Mouse (Mus musculus): Measurements from ENCODE around the gene Slc39a9. TPM values are rescaled to one million over a fixed set of nuclear protein-coding genes. Genes with fewer than 3 reads are reported as not detected.

Gene Slc39a9
- polyA plus RNA-seq, 1 experiment from 2014 or later: 24.2 TPM

- Histone ChIP-seq H3K4me1 (0 out of 2 replicates have a peak, but pooled peaks cover 3% of the 10 kb centered on the region), H3K36me3 (no peaks in the 10 kb centered on the region), H3K4me3 (no peak overlapping the region), H3K4me2 (no peak overlapping the region), H3K27ac (no peak overlapping the region), H3K9me3 (no peaks in the 10 kb centered on the region), H3K27me3 (no peaks in the 10 kb centered on the region; the same call in 1 of the 2 replicates), H3K9ac (no peak overlapping the region)
- ATAC-seq (ENCODE audit: insufficient number of reproducible peaks, insufficient read depth, low FRiP score, low TSS enrichment, low read depth): no peak
- WGBS: 83% methylated on average over 15 of the region's 15 CpGs
These were observed 77.8 kb downstream of the Slc39a9 start for GRCm38 (mm10) chr12:80721458-80721857.

- H3K27me3 ChIP-seq: no peaks in the 10 kb centered on the region; the same call in 1 of the 2 replicates
- no peak overlapping the region for H3K4me2 ChIP-seq
- no peak overlapping the region for H3K4me3 ChIP-seq
- no peaks in the 10 kb centered on the region for H3K9me3 ChIP-seq
- WGBS: 27% methylated on average over 10 of the region's 10 CpGs
- H3K27ac ChIP-seq: no peak overlapping the region
- no peak for ATAC-seq (ENCODE audit: insufficient number of reproducible peaks, insufficient read depth, low FRiP score, low TSS enrichment, low read depth)
- no peak overlapping the region for H3K9ac ChIP-seq
- H3K4me1 ChIP-seq: no peaks in the 10 kb centered on the region
- no peaks in the 10 kb centered on the region for H3K36me3 ChIP-seq
These were observed 81.3 kb downstream of the Slc39a9 start for GRCm38 (mm10) chr12:80724853-80725559.

- Histone ChIP-seq H3K9ac (no peak overlapping the region), H3K4me1 (no peaks in the 10 kb centered on the region), H3K4me2 (no peak overlapping the region), H3K27ac (no peak overlapping the region), H3K9me3 (no peaks in the 10 kb centered on the region), H3K36me3 (no peaks in the 10 kb centered on the region), H3K27me3 (no peaks in the 10 kb centered on the region; the same call in 1 of the 2 replicates), H3K4me3 (no peak overlapping the region)
- no peak for ATAC-seq (ENCODE audit: insufficient number of reproducible peaks, insufficient read depth, low FRiP score, low TSS enrichment, low read depth)
- WGBS: 33% methylated on average over 1 of the region's 1 CpGs
These were observed 84.5 kb downstream of the Slc39a9 start for GRCm38 (mm10) chr12:80728207-80728606.

GRCm38 (mm10) chr12:80728814-80729213, 85.1 kb downstream of the Slc39a9 start:
- Histone ChIP-seq H3K4me2 (no peak overlapping the region), H3K36me3 (no peaks in the 10 kb centered on the region), H3K9me3 (no peaks in the 10 kb centered on the region), H3K27me3 (no peaks in the 10 kb centered on the region; the same call in 1 of the 2 replicates), H3K27ac (no peak overlapping the region), H3K4me1 (no peaks in the 10 kb centered on the region), H3K4me3 (no peak overlapping the region), H3K9ac (no peak overlapping the region)
- 48% methylated on average over 2 of the region's 2 CpGs for WGBS
- no peak for ATAC-seq (ENCODE audit: insufficient number of reproducible peaks, insufficient read depth, low FRiP score, low TSS enrichment, low read depth)

- Histone ChIP-seq H3K27me3 (no peaks in the 10 kb centered on the region; the same call in 1 of the 2 replicates), H3K4me2 (no peak overlapping the region), H3K4me3 (no peak overlapping the region), H3K9me3 (no peaks in the 10 kb centered on the region), H3K9ac (no peak overlapping the region), H3K27ac (no peak overlapping the region), H3K4me1 (no peaks in the 10 kb centered on the region), H3K36me3 (no peaks in the 10 kb centered on the region)
- WGBS: 81% methylated on average over 12 of the region's 12 CpGs
- ATAC-seq (ENCODE audit: insufficient number of reproducible peaks, insufficient read depth, low FRiP score, low TSS enrichment, low read depth): no peak
These were observed 86.3 kb downstream of the Slc39a9 start for GRCm38 (mm10) chr12:80729758-80730530.

- Histone ChIP-seq H3K36me3 (no peaks in the 10 kb centered on the region), H3K27ac (no peak overlapping the region), H3K4me2 (peak overlapping the region; percentile 33), H3K4me3 (no peak overlapping the region), H3K9ac (no peak overlapping the region), H3K4me1 (no peaks in the 10 kb centered on the region), H3K9me3 (no peaks in the 10 kb centered on the region), H3K27me3 (no peaks in the 10 kb centered on the region; the same call in 1 of the 2 replicates)
- ATAC-seq (ENCODE audit: insufficient number of reproducible peaks, insufficient read depth, low FRiP score, low TSS enrichment, low read depth): 0 out of 2 replicates have a peak, but pooled peaks have one; percentile 32
- WGBS: 7% methylated on average over 9 of the region's 9 CpGs
These were observed 86.9 kb downstream of the Slc39a9 start for GRCm38 (mm10) chr12:80730567-80730966.

Other genes starting within 250 kb of the Slc39a9 start
- gene Dcaf5, start 207.3 kb upstream of the Slc39a9 start, polyA plus RNA-seq (2015; fragmentation: Nextera tagmentation; extraction: Ambion mirVana): 14.2 and 15.4 TPM in 2 replicates
- 28.1 and 30.5 TPM in 2 replicates for gene Exd2, start 180.8 kb upstream of the Slc39a9 start, polyA plus RNA-seq (2015; fragmentation: Nextera tagmentation; extraction: Ambion mirVana)
- 12.2 and 13.4 TPM in 2 replicates for gene Galnt16, start 125.6 kb upstream of the Slc39a9 start, polyA plus RNA-seq (2015; fragmentation: Nextera tagmentation; extraction: Ambion mirVana)
- 316 and 333 TPM in 2 replicates for gene Erh, start 458 bp downstream of the Slc39a9 start, polyA plus RNA-seq (2015; fragmentation: Nextera tagmentation; extraction: Ambion mirVana)
- 0.07 and 0.21 TPM in 2 replicates for gene Plekhd1, start 48.7 kb downstream of the Slc39a9 start, polyA plus RNA-seq (2015; fragmentation: Nextera tagmentation; extraction: Ambion mirVana)
- gene Ccdc177, start 116.8 kb downstream of the Slc39a9 start, polyA plus RNA-seq (2015; fragmentation: Nextera tagmentation; extraction: Ambion mirVana): 0.25 and 0.42 TPM in 2 replicates
- gene Susd6, start 146.6 kb downstream of the Slc39a9 start, polyA plus RNA-seq (2015; fragmentation: Nextera tagmentation; extraction: Ambion mirVana): 16.0 and 16.1 TPM in 2 replicates

Measured in embryonic facial prominence, embryonic 13.5 days (tissue).